Mouse (Mus musculus): ENCODE results near the gene Scgb1b30. TPM values are rescaled to one million over a fixed set of nuclear protein-coding genes. Genes with fewer than 3 reads are reported as not detected.
"Not testable (repeated sequence)": the region's sequence is repeated elsewhere in the genome, so short reads cannot be mapped to it uniquely, and the experiment has no call there.

Scgb1b30 gene
- total RNA-seq (2021) = not detected
- long read RNA-seq = 0 reads

DNA sequence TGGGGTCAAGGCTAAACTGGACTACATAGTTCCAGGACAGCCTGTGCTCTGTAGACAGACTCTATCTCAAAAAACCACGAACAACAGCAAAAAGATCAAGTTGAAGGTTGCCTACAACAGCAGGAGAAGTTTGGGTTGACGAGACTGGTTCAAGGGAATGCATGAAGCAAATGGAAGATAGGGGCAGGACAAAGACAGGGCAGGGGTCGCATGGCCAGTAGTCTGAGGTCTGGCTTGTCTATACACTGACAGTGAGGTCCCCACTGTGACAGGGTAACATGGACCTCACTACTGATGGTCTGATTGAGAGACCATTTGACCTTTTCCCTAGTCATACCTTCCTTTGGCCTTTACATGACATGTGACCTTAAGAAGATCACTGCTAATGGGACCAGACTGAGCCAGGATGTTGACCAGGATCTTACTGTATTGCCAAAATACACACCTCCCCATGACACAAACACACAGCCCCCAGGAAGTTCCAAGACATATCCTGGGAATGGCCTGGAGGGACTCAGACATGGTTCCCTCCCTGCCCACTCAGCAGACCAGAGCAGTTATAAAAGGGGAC, at the start of gene Scgb1b30:
Gene Scgb1b30, plus strand, starts transcription at position 521 of the 571 bp plus-strand sequence.
- DNase-seq (ENCODE audit: low spot score in 2 of 2) = no peak

DNA sequence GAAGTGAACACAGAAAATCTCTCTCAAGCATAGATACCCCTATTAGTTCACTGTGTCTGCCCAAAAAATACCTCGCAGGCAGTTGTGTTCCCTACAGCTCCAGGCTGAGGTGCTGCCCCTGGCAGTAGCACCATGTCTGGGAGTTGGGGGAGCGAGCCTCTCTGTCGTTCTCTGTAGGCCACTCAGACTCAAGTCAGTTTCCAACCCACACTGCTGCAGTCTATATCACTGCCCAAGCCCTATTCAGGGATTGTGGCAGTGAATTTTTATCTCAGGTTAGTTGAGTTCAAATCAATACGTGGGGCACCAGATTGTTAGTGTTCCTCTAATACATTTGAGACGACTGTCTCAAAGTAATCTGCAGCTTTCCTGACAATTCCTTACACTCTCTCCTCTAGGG, 27.1 kb upstream of the Scgb1b30 start:
- not testable (repeated sequence) for DNase-seq (ENCODE audit: low spot score in 2 of 2)

DNA sequence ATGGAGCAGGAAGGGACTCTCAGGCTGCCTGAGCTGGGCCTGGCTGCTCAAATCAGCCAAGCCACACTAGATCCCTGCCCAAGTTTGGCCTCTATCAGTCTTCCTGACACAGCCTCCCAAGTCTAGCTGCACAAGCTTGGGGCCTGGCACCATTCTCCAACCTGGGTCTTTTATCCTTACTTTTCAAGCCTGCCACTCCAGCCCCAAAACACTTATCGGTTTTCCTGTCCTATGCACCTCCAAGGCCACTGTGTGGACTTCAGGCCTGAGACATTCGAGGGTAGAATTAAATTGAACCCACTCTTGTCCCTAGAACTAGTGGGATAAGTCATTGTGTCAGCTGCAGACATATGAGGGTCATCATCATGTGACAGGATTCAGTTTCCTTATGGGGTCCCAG, 4.8 kb downstream of the Scgb1b30 start:
- no peak for DNase-seq (ENCODE audit: low spot score in 2 of 2)

DNA sequence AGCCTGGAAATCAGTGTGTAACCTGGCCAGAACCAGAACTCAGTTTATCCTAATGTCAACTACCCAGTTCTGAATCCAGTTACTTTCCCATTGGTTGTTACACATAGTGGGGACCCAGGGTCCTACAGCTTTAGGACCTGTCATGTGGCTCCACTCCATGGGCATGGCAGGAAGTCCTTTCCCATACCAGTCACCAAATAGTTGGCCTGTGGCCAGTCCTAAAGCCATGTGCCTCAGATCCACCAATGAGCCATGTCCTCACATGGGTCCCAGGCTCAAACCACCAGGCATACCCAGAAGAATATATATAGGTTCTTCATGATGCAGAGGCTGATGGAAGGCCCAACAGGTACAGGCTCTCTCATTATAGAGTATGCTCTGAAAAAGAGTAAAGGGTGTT, 6.0 kb downstream of the Scgb1b30 start:
- DNase-seq (ENCODE audit: low spot score in 2 of 2) = no peak

DNA sequence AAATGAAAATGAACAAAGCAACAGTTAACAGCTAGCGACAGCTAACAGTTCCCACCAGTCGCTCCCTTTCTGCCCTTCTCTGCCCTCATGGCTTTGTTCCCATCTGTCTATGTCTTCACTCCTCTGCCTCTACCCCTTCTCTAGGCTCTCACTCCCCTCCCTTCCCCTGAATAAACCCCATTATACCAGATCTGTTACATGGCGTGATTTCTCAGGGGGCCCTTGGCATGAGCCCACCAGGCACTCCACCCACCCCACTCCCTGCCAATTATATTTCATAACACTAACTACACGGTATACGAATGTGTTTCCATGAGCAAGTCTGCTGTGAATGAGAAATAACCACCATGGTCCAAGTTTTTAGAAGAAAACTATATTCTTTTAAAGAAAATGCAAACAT, 14.0 kb downstream of the Scgb1b30 start:
- DNase-seq (ENCODE audit: low spot score in 2 of 2) = no peak

DNA sequence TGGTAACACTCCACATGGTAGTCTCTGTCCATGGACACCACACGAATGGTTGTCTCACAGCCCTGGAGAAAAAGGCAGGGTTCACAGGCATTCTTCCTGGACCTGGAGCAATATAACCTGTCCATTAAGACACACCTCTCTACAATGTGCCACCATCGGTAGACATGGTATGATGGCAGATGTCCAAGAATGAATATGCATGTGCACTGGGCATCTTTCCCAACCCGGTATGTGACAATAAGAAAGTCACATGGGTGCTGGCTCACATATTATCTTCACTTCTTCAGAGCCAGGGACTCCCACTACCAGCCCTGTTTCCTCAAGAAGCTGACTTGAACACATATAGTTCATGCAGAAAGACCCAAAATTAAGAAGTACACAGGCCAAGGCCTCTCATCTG, 21.4 kb downstream of the Scgb1b30 start:
- no peak for DNase-seq (ENCODE audit: low spot score in 2 of 2)

DNA sequence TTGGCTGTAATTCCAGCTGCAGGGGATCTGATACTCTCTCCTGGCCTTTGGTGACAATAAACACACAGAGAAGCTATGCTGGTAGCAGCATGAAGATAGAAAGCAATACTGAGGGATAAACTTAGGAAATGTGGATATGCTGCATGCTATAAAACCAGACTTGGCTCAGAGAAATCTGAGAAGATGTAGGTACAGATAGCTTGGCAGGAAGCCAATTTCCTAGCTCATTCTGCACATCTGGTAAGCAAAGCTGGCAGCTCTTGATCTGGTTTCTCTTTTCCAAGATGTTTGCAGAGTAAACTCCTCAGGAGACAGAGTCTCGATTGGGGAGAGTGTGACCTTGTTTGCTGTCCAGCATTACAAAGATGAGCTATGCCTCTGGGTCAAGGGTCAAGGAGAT, 25.4 kb downstream of the Scgb1b30 start:
- not testable (repeated sequence) for DNase-seq (ENCODE audit: low spot score in 2 of 2)

DNA sequence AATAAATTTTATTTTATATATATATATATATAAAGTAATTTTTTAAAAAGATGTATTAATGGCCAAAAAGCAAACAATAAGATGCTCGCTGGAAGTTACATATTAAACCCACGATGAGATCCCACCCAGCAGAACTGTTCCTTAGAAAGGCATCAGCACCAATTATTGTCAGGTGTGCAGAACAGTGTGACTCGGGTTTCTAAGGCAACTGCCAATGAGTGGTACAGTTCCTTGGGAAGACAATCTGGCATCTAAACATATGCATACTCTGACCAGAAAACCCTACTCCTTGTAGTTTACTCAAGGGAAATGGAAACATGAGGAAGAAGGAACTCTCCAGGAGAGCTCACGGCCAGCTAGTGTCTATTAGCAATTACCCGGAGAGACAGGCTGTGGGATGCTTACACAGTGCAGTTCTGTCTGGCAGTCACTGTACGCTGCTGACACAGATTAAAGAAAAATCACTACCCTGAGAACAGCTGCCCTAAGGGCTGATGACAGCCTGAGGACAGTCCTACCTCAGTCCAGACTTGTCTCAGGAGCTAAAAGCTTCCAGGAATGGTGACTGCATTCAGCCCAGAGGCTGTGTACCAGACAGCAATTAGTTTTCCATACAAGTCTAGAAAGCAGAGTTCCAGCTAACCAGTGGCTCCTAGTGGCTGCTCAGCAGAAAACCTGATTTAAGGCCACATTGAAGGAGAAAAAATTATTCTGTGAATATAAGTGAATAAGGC, 27.9 kb downstream of the Scgb1b30 start:
- DNase-seq (ENCODE audit: low spot score in 2 of 2) = peak; percentile 28 to 33

DNA sequence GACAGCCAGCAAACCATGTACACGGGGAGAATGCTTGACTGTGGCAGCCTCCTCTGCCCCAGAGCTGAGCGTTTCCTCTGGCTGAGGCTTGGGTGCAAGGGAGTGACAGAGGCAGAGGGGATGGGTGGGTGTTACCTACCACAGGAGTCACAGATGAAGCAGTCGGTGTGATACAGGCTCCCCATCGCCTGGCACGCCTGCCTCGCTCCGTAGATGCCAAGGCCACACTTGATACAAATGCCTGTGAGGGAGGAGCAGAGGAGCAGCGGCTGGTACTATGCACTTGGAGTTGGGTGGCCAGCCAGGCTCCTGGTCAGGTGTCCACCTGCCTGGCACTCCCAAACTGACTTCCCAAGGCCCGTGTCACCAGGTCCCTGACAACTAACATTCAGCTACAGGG, 30.1 kb downstream of the Scgb1b30 start:
- DNase-seq (ENCODE audit: low spot score in 2 of 2) = no peak

DNA sequence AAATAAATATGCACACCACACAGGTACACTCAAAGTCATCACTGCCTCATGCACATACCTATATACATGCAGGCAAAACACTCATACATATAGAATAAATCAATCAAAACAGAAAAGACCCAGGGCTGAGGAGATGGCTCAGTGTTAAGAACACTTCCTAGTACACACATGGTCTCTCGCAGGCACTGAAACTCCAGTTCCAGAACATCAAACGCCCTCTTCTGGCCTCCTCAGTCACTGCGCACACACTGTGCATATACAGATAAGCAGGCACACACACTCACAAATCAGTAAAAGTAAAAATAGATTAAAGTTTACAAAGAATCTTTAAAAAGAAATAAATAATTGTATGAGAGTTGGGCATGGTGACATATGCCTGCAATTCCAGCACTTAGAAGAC, 31.1 kb downstream of the Scgb1b30 start:
- no peak for DNase-seq (ENCODE audit: low spot score in 2 of 2)

DNA sequence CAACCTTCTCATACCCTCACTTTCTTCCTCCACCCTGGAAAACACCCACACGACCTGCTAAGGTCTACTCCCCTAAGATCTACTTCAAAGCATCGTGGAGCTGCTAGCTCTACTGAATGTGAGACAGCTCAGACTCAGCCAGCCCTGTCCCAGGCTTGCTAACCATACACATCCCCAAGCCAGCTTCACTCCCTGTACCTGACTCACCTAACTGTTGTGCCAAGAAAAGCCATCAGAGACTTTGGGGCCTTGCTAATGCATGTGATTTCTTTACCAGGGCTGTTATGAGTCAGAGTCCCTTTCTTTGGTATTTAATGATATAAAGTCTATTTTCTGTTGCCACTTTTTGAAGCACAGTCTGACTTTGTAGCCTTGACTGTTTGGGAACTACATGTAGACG, 35.9 kb downstream of the Scgb1b30 start:
- no peak for DNase-seq (ENCODE audit: low spot score in 2 of 2)

DNA sequence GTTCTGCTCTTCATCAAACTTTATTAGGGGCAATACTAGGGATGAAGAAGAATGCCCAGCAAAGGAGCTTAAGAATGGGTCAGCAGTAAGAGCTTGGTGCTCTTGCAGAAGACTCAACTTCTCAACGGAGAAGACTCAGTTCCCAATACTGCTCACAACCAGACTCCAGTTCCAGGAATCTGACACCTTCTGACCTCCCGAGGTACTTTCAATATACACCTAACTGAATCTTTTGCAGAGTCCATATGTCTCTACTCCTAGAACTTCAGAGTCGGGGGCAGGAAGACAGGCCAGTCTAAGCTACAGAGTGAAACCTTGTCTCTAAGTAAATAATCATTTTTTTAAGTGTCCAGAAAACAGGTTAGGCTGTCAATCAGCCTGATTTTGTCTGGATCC, 36.7 kb downstream of the Scgb1b30 start:
- no peak for DNase-seq (ENCODE audit: low spot score in 2 of 2)

DNA sequence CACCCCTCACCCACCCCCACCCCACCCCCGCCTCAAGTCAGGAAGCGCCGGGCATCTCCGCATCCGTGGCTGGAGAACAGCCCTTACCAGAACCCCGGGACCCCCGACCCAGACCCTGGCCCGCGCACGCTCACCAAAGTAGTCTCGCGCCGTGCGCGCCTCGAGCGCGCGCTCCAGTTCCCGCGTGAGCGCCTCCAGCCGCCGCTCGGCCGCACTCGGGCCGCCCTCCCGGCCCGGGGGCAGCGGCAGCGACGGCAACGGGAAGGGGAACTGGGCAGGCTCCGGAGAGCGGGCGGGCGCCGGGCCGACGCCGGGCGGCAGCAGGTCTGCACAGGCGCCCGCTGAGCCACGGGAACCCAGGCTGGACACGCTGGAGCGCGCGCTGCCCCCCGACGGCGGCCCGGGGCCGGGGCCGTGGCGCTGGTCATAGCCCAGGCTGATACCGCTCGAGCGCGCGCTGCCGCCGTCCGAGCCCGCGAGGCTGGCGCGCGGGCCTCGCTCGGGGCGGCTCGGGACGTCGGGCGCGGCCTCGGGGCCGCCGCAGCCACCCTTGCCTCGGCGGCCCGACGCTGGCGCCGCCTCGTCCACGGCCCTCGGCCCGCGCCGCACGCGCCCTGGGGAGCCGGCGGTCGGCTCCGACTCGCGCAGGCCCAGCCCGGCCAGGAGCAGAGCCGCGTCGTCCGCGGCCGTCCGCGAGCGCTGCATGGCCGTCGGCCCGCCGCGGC, 37.3 kb downstream of the Scgb1b30 start:
- peak; percentile 29 to 44 for DNase-seq (ENCODE audit: low spot score in 2 of 2)

DNA sequence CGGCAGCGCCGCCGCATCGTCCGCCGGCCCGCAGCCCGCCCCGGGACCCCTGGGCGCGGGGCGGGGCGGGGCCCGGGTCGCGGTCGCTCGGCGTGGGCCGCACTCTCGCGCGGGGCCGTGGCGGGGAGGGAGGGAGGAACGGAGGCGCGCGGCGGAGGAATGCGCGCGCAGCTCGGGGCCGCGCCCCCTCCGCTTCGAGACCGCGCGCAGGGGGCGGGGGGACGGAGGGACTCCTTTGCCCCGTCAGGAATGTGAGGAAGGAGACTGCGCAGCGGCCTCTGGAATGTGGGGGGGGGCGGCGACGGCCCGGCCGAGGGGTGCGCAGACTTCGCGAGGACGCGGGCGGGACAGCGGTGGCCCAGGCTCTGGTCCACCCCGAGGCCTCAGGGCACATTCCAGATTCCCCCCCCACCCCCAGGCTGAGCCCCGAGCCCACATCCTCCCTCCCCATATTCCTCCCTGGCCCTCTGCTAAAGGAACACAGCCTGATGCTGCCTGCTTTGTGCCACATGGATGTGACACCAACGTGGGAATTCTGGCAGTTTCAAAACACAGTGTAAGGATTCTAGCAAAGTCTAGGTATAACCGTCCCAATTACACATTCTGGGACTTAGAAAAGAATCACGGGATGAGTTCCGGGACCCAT, 38.0 kb downstream of the Scgb1b30 start, which contains the start of gene Wtip:
Gene Wtip, minus strand, starts transcription at position 152 of the 646 bp plus-strand sequence.
- DNase-seq (ENCODE audit: low spot score in 2 of 2) = peak; percentile 69 to 79

DNA sequence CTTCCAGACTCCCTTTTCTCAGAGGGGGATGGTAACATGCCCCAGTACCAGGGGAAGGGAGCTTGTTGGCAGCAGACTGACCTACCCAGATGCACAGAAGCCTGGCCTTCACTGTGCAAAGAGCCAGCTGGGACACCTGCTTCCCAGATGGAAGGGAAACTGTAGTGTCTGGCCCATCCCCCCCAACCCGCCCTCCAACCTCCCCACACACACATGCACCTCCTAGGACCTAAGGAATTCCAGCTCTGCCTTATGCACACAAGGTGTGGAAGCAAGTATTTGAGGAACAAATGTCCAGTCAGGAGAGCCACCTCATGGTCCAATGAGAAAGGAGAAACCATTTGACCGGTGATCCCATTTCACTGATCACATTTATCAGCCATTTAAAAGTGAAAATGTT, 39.1 kb downstream of the Scgb1b30 start:
- no peak for DNase-seq (ENCODE audit: low spot score in 2 of 2)

DNA sequence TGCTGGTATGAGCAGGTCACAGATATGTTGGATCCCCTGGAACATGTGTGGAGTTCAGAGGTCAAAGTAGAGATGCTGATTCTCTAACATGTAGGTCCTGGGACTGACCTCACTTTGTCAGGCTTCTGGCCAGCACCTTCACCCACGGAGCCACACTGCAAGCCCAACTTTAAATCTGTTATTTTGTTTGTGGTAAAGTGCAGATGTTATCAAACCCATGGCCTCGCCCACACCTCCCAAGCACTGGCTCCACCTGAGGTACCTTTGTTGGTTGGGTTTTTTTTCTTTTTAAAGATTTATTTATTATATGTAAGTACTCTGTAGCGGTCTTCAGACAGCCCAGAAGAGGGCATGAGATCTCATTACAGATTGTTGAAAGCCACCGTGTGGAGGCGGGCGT, 44.3 kb downstream of the Scgb1b30 start:
- no peak for DNase-seq (ENCODE audit: low spot score in 2 of 2)

DNA sequence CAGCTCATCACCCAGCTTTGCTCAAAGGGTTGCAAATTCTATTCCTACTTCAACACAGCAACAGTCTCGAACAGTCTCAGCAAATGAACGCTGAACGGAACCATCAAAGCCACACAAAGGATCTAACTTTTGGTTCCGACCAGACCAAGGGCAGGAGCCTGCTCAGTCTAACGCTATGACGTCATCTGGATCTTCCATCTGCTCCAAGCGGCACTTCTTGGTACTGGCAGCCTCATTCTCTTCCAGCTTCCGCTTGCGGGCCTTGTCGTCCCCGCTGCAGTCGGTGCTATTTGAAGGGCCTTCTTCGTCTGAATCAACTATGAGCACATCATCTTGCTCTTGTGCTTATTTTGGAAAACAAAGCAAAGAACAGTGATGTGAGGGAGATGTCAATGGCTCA, 45.9 kb downstream of the Scgb1b30 start:
- no peak for DNase-seq (ENCODE audit: low spot score in 2 of 2)

DNA sequence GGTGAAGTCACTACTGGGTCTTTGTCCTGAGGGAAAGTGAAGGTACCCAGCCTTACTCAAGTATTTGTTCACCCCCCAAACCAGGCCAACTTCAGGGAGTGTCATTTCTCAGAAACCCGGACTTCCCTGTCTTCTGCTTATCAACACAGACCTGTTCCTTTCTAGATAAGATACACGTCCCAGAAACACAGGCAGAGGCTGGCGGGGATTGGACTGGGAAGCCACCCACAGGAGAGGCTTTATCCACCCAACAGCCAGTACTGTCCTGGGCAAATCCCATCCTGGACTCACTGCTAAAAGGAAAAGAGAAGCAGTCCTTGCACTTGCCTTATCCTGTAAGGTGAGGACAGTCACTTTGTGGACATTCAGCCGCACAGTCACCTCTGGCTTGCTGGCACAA, 52.0 kb downstream of the Scgb1b30 start:
- no peak for DNase-seq (ENCODE audit: low spot score in 2 of 2)
